Mouse (Mus musculus) heart, postnatal 0 days (tissue): ENCODE results near the gene Pde4d. TPM values are rescaled to one million over a fixed set of nuclear protein-coding genes. Genes with fewer than 3 reads are reported as not detected.

ENCODE experiments used
- ATAC-seq: fragments of 200-750 bp; cut with Nextera tagmentation; 2 replicates; pipeline ENCODE4 v1.8.0; 2017; ENCODE audit warnings: low read depth, moderate number of reproducible peaks, moderate library complexity; ENCODE audit not compliant: insufficient read depth
- DNase-seq: peaks from one replicate; pipeline ENCODE4 v3.0.0-alpha.2; 2016; ENCODE audit warnings: low spot score
- H3K27ac ChIP-seq: fragments of 300-500 bp; sonication (generic); 2 replicates; pipeline ENCODE4 v1.5.1; 2014; ENCODE audit warnings: low read depth, mild to moderate bottlenecking
- H3K27me3 ChIP-seq: fragments of 300-500 bp; sonication (generic); 2 replicates; pipeline ENCODE4 v1.6.1; 2014; ENCODE audit warnings: low read length, mixed read lengths; ENCODE audit not compliant: control insufficient read depth, insufficient read depth
- H3K36me3 ChIP-seq: fragments of 300-500 bp; sonication (generic); replicated peaks from 2 replicates; pipeline ENCODE4 v1.6.1; 2014; ENCODE audit warnings: low read length, mixed read lengths; ENCODE audit not compliant: control insufficient read depth, insufficient read depth
- H3K4me1 ChIP-seq: fragments of 300-500 bp; sonication (generic); 2 replicates; pipeline ENCODE4 v1.6.1; 2014; ENCODE audit warnings: antibody characterized with exemption; ENCODE audit not compliant: control insufficient read depth, insufficient read depth
- H3K4me2 ChIP-seq: fragments of 300-500 bp; sonication (generic); 2 replicates; pipeline ENCODE4 v1.6.1; 2014; ENCODE audit warnings: low read depth, mild to moderate bottlenecking, low read length, moderate library complexity
- H3K4me3 ChIP-seq: fragments of 300-500 bp; sonication (generic); 2 replicates; pipeline ENCODE4 v1.5.1; 2014; ENCODE audit warnings: low read depth, low read length
- H3K9ac ChIP-seq: fragments of 300-500 bp; sonication (generic); replicated peaks from 2 replicates; pipeline ENCODE4 v1.6.1; 2014; ENCODE audit warnings: low read depth, low read length, mixed read lengths
- H3K9me3 ChIP-seq: fragments of 300-500 bp; sonication (generic); replicated peaks from 2 replicates; pipeline ENCODE4 v1.6.1; 2016; ENCODE audit warnings: low read length; ENCODE audit not compliant: control insufficient read depth
- CTCF ChIP-seq: IDR thresholded peaks from 2 replicates; pipeline ENCODE4 v1.5.1; 2016; ENCODE audit warnings: antibody characterized with exemption, control low read depth, low read depth
- EP300 ChIP-seq: IDR thresholded peaks from 2 replicates; pipeline ENCODE4 v1.6.1; 2016; ENCODE audit warnings: antibody characterized with exemption, low read depth
- WGBS: fragments of 180-500 bp; shearing (Covaris S2); extraction: QIAGEN DNeasy Blood & Tissue Kit; methylation state at CpG from one replicate; pipeline ENCODE4 v1.1.7; 2014; 5-methylcytosine and 5-hydroxymethylcytosine counted together
- polyA plus RNA-seq: library from polyadenylated mRNA; unstranded; fragments of >200 nt; fragmentation: Nextera tagmentation; extraction: Ambion mirVana; gene quantifications from 2 replicates; pipeline ENCODE4 v1.2.1, GENCODE M21; 2015
- total RNA-seq: library from RNA; depleted of rRNA; stranded (reverse); fragments of >200 nt; gene quantifications from 2 replicates; pipeline ENCODE4 v1.2.3, GENCODE M21; 2014; ENCODE audit warnings: low replicate concordance

Pde4d gene
- total and polyA plus RNA-seq, 2 experiments from 2014 or later: 21.9 to 58.0 TPM

DNA sequence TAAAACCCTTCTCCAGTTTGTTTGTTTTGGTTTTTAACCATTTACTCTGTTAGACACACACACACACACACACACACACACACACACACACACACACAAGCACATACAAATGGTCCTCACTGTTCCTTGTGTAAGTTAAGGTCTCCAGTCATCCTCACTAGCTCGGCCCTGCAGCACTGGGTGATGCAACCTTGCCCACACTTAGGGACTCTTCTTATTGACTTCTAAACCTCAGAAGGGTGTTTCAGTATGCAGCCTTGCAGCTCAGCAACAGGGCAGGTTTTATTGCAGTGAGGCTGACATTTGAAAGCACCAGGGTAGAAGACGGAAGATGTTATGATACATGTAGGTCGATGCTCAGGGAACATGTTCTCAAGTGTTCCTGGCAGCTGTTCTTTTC, 1379.7 kb downstream of the Pde4d start:
- no peaks in the 10 kb centered on the region for H3K27me3 ChIP-seq
- H3K27ac ChIP-seq: no peak overlapping the region
- no peak for TF ChIP-seq EP300
- H3K9me3 ChIP-seq: no peaks in the 10 kb centered on the region
- no peaks in the 10 kb centered on the region for H3K36me3 ChIP-seq
- H3K4me2 ChIP-seq: no peak overlapping the region
- H3K4me1 ChIP-seq: no peaks in the 10 kb centered on the region
- WGBS: 62% methylated on average over 3 of the region's 3 CpGs
- H3K4me3 ChIP-seq: no peak overlapping the region
- no peak overlapping the region for H3K9ac ChIP-seq
- DNase-seq: no peak
- ATAC-seq: no peak

DNA sequence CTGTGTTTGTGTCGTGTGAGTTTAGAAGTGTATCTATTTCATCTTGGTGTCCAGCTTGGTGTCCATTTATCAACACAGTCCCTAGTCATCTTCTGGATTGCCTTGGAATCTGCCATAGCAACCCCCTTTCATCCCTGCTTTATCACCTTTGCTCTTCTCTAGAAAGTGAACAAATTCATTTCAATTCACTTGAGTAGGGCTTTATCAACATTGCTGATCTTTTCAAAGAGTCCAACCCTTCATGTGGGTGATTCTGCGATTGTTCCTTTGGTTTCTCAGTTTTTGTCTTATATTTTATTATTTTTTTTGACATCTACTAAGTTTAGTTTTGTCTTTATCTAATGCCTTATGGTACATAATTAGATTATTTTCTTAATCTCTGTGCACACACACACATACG, 1385.2 kb downstream of the Pde4d start:
- Histone ChIP-seq H3K9ac (no peak overlapping the region), H3K4me1 (no peaks in the 10 kb centered on the region), H3K27ac (no peak overlapping the region), H3K4me2 (no peak overlapping the region), H3K4me3 (no peak overlapping the region), H3K9me3 (no peaks in the 10 kb centered on the region), H3K36me3 (no peaks in the 10 kb centered on the region), H3K27me3 (no peaks in the 10 kb centered on the region)
- TF ChIP-seq CTCF (no peak), EP300 (no peak)
- WGBS: 95% methylated on average over 3 of the region's 3 CpGs
- ATAC-seq (no peak), DNase-seq (no peak)

DNA sequence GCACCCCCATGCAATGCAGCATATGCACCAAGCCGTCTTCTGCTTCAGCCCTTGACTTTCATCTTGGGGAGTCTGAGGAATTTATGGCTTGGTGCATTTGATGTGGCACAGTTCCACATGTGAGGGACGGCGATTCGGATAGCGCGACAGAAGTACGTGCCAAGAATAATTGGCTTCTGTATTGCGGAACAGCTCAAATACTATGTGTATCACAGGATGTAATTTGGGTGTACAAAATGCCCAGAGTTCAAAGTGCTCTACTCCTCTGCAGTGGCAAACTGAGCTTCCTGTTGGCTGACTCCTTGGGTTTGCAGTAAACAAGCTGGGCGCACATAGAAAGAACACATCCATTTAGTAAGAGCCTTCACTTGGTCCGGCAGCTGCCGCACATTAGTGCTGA, 1387.7 kb downstream of the Pde4d start:
- Histone ChIP-seq H3K27ac (peak overlapping the region; percentile 18; the same call in 1 of the 2 replicates), H3K36me3 (no peaks in the 10 kb centered on the region), H3K9me3 (no peaks in the 10 kb centered on the region), H3K4me3 (no peak overlapping the region), H3K4me1 (no peaks in the 10 kb centered on the region), H3K4me2 (peak overlapping the region; percentile 19; the same call in 1 of the 2 replicates), H3K9ac (no peak overlapping the region), H3K27me3 (no peaks in the 10 kb centered on the region)
- ATAC-seq (no peak), DNase-seq (no peak)
- WGBS: 60% methylated on average over 11 of the region's 11 CpGs
- TF ChIP-seq EP300: no peak
- TF ChIP-seq CTCF: no peak

DNA sequence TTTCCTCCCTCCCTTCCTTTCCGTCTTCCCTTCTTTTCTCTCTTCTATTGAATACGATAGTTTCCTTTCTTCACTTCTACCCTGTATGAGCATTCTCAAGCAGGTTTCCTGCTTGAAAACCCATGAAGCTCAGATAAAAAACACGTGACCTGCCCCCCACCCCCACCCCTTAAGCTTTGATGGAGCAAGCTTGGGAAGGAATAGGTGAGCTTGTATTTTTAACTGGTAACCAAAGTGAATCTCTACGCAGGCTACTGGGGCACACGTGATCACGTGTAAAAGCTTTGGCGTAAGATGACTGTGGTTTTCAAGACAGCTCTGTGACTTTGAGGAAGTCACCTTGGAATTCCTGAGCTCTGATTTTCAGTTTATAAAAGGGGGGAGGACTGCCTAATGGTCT, 1388.2 kb downstream of the Pde4d start:
- Histone ChIP-seq H3K27ac (peak overlapping the region; percentile 18; the same call in 1 of the 2 replicates), H3K27me3 (no peaks in the 10 kb centered on the region), H3K9me3 (no peaks in the 10 kb centered on the region), H3K4me3 (no peak overlapping the region), H3K36me3 (no peaks in the 10 kb centered on the region), H3K4me2 (peak overlapping the region; percentile 19; the same call in 1 of the 2 replicates), H3K9ac (no peak overlapping the region), H3K4me1 (no peaks in the 10 kb centered on the region)
- ATAC-seq (no peak), DNase-seq (no peak)
- 82% methylated on average over 7 of the region's 7 CpGs for WGBS
- no peak for TF ChIP-seq EP300
- TF ChIP-seq CTCF: no peak

DNA sequence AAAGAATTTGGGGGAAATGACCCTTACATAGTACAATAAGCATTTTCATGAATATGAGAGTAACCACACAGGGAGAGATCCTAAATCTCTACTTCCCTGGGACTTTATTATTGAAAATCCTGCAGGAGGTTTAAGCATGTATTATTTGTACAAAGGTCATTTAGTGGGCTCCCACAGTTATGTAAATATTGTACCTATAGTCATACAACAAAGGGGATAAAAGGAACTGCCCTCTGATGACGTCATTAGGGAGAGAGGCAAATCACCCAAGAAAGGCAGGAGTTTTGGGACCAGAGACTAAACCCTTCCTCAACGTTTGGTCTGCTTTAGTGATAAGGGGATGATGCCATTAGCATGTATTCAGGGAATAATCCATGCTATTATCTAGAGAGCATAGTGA, 1390.5 kb downstream of the Pde4d start:
- 35% methylated on average over 2 of the region's 2 CpGs for WGBS
- H3K4me1 ChIP-seq: no peaks in the 10 kb centered on the region
- TF ChIP-seq EP300 (no peak), CTCF (no peak)
- H3K36me3 ChIP-seq: no peaks in the 10 kb centered on the region
- no peak overlapping the region for H3K9ac ChIP-seq
- ATAC-seq (no peak), DNase-seq (no peak)
- no peak overlapping the region for H3K4me3 ChIP-seq
- H3K4me2 ChIP-seq: no peak overlapping the region
- H3K27me3 ChIP-seq: no peaks in the 10 kb centered on the region
- H3K27ac ChIP-seq: no peak overlapping the region
- no peaks in the 10 kb centered on the region for H3K9me3 ChIP-seq

DNA sequence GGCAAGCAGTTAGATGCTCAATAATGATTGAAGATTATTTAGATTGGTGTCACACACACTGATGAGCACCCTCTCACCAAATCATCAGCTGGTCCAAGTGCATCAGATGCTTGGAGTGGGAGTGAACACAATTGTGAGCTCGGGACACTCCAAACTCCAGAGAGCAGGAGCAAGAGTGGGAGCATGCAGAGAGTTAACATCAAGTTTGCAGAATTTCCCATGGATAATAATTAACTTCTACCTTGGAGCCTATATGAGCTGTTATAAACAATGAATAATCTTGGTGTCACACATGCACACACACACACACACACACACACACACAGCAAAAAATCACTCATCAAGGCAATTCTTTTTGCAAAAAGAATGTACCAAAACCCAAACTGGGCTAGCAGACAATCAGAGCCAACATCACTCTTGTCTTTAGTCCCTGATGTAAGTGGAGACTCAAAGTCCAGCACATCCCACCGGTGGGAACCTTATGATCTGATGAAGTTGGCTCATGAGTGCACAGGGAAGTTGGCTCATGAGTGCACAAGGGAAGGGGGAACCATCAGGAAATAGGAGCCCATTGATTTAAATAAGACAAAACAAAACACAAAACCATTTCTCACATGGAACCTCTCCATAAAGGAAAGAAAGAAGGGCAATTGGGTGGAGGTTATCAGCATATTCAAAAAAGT, 1391.5 kb downstream of the Pde4d start:
- 63% methylated on average over 2 of the region's 2 CpGs for WGBS
- no peak for DNase-seq
- no peak overlapping the region for H3K9ac ChIP-seq
- no peaks in the 10 kb centered on the region for H3K36me3 ChIP-seq
- no peak for TF ChIP-seq CTCF
- TF ChIP-seq EP300: no peak
- no peaks in the 10 kb centered on the region for H3K9me3 ChIP-seq
- no peak overlapping the region for H3K27ac ChIP-seq
- ATAC-seq: no peak
- H3K27me3 ChIP-seq: no peaks in the 10 kb centered on the region
- no peaks in the 10 kb centered on the region for H3K4me1 ChIP-seq
- H3K4me2 ChIP-seq: no peak overlapping the region
- no peak overlapping the region for H3K4me3 ChIP-seq
